Mouse (Mus musculus): ENCODE results near the gene Tmem63a. TPM values are rescaled to one million over a fixed set of nuclear protein-coding genes. Genes with fewer than 3 reads are reported as not detected.

Gene Tmem63a
- polyA plus RNA-seq, 1 experiment = 45.5 TPM

- H3ac ChIP-seq (ENCODE audit: control insufficient read depth, insufficient read length) = no peak overlapping the region
- no peak overlapping the region for H3K4me3 ChIP-seq
- H3K27me3 ChIP-seq (ENCODE audit: control insufficient read depth, insufficient read depth, insufficient read length) = no peaks in the 10 kb centered on the region
- H3K79me2 ChIP-seq (ENCODE audit: control insufficient read depth, insufficient read depth) = no peaks in the 10 kb centered on the region
- H3K4me2 ChIP-seq (ENCODE audit: low read depth) = no peak overlapping the region
- TF ChIP-seq E2F4 (IDR thresholded peaks at IDR 0.05; ENCODE audit: insufficient read depth) (no peak), MYOD1 (IDR thresholded peaks at IDR 0.05; ENCODE audit: control insufficient read depth in 1 of 3, insufficient read length in 2 of 3, low read depth in 2 of 3) (no peak), MYOG (IDR thresholded peaks at IDR 0.05; ENCODE audit: control insufficient read depth in 1 of 3, insufficient read depth in 1 of 3, insufficient read length in 2 of 3, low read depth in 2 of 3) (no peak), TCF3 (IDR thresholded peaks at IDR 0.05; ENCODE audit: insufficient read length, low read depth) (no peak), CEBPB (IDR thresholded peaks at IDR 0.05; ENCODE audit: insufficient read depth, poor library complexity, severe bottlenecking) (no peak), MAX (IDR thresholded peaks at IDR 0.05; ENCODE audit: low read depth) (no peak), POLR2AphosphoS2 (IDR thresholded peaks at IDR 0.05; ENCODE audit: insufficient read length, low read depth) (no peak), REST (IDR thresholded peaks at IDR 0.05; ENCODE audit: insufficient read depth, insufficient read length) (no peak), USF1 (IDR thresholded peaks at IDR 0.05; ENCODE audit: low read depth) (no peak), SRF (IDR thresholded peaks at IDR 0.05; ENCODE audit: control insufficient read depth, insufficient read length, low read depth) (no peak), POLR2A (IDR thresholded peaks at IDR 0.05; ENCODE audit: insufficient read length, low read depth) (no peak), TCF12 (IDR thresholded peaks at IDR 0.05; ENCODE audit: insufficient read depth, poor library complexity, severe bottlenecking) (no peak)
- H3K36me3 ChIP-seq (ENCODE audit: control insufficient read depth, insufficient read depth) = no peaks in the 10 kb centered on the region
Measured at GRCm38 (mm10) chr1:180990671-180991070, 48.5 kb downstream of the Tmem63a start.

- TF ChIP-seq MYOD1 (IDR thresholded peaks at IDR 0.05; ENCODE audit: control insufficient read depth in 1 of 3, insufficient read length in 2 of 3, low read depth in 2 of 3) (no peak), TCF12 (IDR thresholded peaks at IDR 0.05; ENCODE audit: insufficient read depth, poor library complexity, severe bottlenecking) (no peak), REST (IDR thresholded peaks at IDR 0.05; ENCODE audit: insufficient read depth, insufficient read length) (no peak), USF1 (IDR thresholded peaks at IDR 0.05; ENCODE audit: low read depth) (no peak), POLR2A (IDR thresholded peaks at IDR 0.05; ENCODE audit: insufficient read length, low read depth) (no peak), POLR2AphosphoS2 (IDR thresholded peaks at IDR 0.05; ENCODE audit: insufficient read length, low read depth) (no peak), E2F4 (IDR thresholded peaks at IDR 0.05; ENCODE audit: insufficient read depth) (no peak), CEBPB (IDR thresholded peaks at IDR 0.05; ENCODE audit: insufficient read depth, poor library complexity, severe bottlenecking) (no peak), MYOG (IDR thresholded peaks at IDR 0.05; ENCODE audit: control insufficient read depth in 1 of 3, insufficient read depth in 1 of 3, insufficient read length in 2 of 3, low read depth in 2 of 3) (no peak)
- Histone ChIP-seq H3K4me3 (no peak overlapping the region), H3K36me3 (ENCODE audit: control insufficient read depth, insufficient read depth) (no peaks in the 10 kb centered on the region), H3ac (ENCODE audit: control insufficient read depth, insufficient read length) (no peak overlapping the region), H3K4me2 (ENCODE audit: low read depth) (no peak overlapping the region), H3K79me2 (ENCODE audit: control insufficient read depth, insufficient read depth) (no peaks in the 10 kb centered on the region), H3K27me3 (ENCODE audit: control insufficient read depth, insufficient read depth, insufficient read length) (no peaks in the 10 kb centered on the region)
Measured at GRCm38 (mm10) chr1:180992142-180992541, 50.0 kb downstream of the Tmem63a start.

- Histone ChIP-seq H3ac (ENCODE audit: control insufficient read depth, insufficient read length) (no peak overlapping the region), H3K79me2 (ENCODE audit: control insufficient read depth, insufficient read depth) (no peaks in the 10 kb centered on the region), H3K4me2 (ENCODE audit: low read depth) (no peak overlapping the region), H3K4me3 (no peak overlapping the region), H3K27me3 (ENCODE audit: control insufficient read depth, insufficient read depth, insufficient read length) (no peaks in the 10 kb centered on the region), H3K36me3 (ENCODE audit: control insufficient read depth, insufficient read depth) (no peaks in the 10 kb centered on the region)
- TF ChIP-seq MYOG (IDR thresholded peaks at IDR 0.05; ENCODE audit: control insufficient read depth in 1 of 3, insufficient read depth in 1 of 3, insufficient read length in 2 of 3, low read depth in 2 of 3) = no peak
- no peak for TF ChIP-seq TCF12 (IDR thresholded peaks at IDR 0.05; ENCODE audit: insufficient read depth, poor library complexity, severe bottlenecking)
- TF ChIP-seq SRF (IDR thresholded peaks at IDR 0.05; ENCODE audit: control insufficient read depth, insufficient read length, low read depth) = no peak
- TF ChIP-seq CEBPB (IDR thresholded peaks at IDR 0.05; ENCODE audit: insufficient read depth, poor library complexity, severe bottlenecking) = no peak
- TF ChIP-seq USF1 (IDR thresholded peaks at IDR 0.05; ENCODE audit: low read depth) = no peak
- TF ChIP-seq E2F4 (IDR thresholded peaks at IDR 0.05; ENCODE audit: insufficient read depth) = no peak
- no peak for TF ChIP-seq POLR2AphosphoS2 (IDR thresholded peaks at IDR 0.05; ENCODE audit: insufficient read length, low read depth)
- no peak for TF ChIP-seq MYOD1 (IDR thresholded peaks at IDR 0.05; ENCODE audit: control insufficient read depth in 1 of 3, insufficient read length in 2 of 3, low read depth in 2 of 3)
- TF ChIP-seq MAX (IDR thresholded peaks at IDR 0.05; ENCODE audit: low read depth) = no peak
- no peak for TF ChIP-seq POLR2A (IDR thresholded peaks at IDR 0.05; ENCODE audit: insufficient read length, low read depth)
- TF ChIP-seq TCF3 (IDR thresholded peaks at IDR 0.05; ENCODE audit: insufficient read length, low read depth) = no peak
- no peak for TF ChIP-seq REST (IDR thresholded peaks at IDR 0.05; ENCODE audit: insufficient read depth, insufficient read length)
Measured at GRCm38 (mm10) chr1:181000501-181001092, 58.5 kb downstream of the Tmem63a start.

GRCm38 (mm10) chr1:181001217-181001616 lies 59.1 kb downstream of the Tmem63a start:
- no peak overlapping the region for H3ac ChIP-seq (ENCODE audit: control insufficient read depth, insufficient read length)
- no peak overlapping the region for H3K4me3 ChIP-seq
- no peak overlapping the region for H3K4me2 ChIP-seq (ENCODE audit: low read depth)
- no peaks in the 10 kb centered on the region for H3K27me3 ChIP-seq (ENCODE audit: control insufficient read depth, insufficient read depth, insufficient read length)
- no peaks in the 10 kb centered on the region for H3K79me2 ChIP-seq (ENCODE audit: control insufficient read depth, insufficient read depth)
- no peaks in the 10 kb centered on the region for H3K36me3 ChIP-seq (ENCODE audit: control insufficient read depth, insufficient read depth)
- TF ChIP-seq MYOD1 (IDR thresholded peaks at IDR 0.05; ENCODE audit: control insufficient read depth in 1 of 3, insufficient read length in 2 of 3, low read depth in 2 of 3) (no peak), MAX (IDR thresholded peaks at IDR 0.05; ENCODE audit: low read depth) (no peak), POLR2A (IDR thresholded peaks at IDR 0.05; ENCODE audit: insufficient read length, low read depth) (no peak), CEBPB (IDR thresholded peaks at IDR 0.05; ENCODE audit: insufficient read depth, poor library complexity, severe bottlenecking) (no peak), REST (IDR thresholded peaks at IDR 0.05; ENCODE audit: insufficient read depth, insufficient read length) (no peak), MYOG (IDR thresholded peaks at IDR 0.05; ENCODE audit: control insufficient read depth in 1 of 3, insufficient read depth in 1 of 3, insufficient read length in 2 of 3, low read depth in 2 of 3) (no peak), E2F4 (IDR thresholded peaks at IDR 0.05; ENCODE audit: insufficient read depth) (no peak), SRF (IDR thresholded peaks at IDR 0.05; ENCODE audit: control insufficient read depth, insufficient read length, low read depth) (no peak), TCF3 (IDR thresholded peaks at IDR 0.05; ENCODE audit: insufficient read length, low read depth) (no peak), TCF12 (IDR thresholded peaks at IDR 0.05; ENCODE audit: insufficient read depth, poor library complexity, severe bottlenecking) (no peak), USF1 (IDR thresholded peaks at IDR 0.05; ENCODE audit: low read depth) (no peak), POLR2AphosphoS2 (IDR thresholded peaks at IDR 0.05; ENCODE audit: insufficient read length, low read depth) (no peak)

Data from myocyte (in vitro differentiated cells).